Mouse (Mus musculus) olfactory bulb, adult 2 months (tissue): ENCODE data around the gene D2hgdh.

Source experiments
- CTCF ChIP-seq: fragments of 200-500 bp; IDR thresholded peaks from 2 replicates; pipeline ENCODE4 v1.5.1; 2012; ENCODE audit warnings: low read depth, mild to moderate bottlenecking, low read length, moderate library complexity; ENCODE audit not compliant: insufficient read depth
- POLR2A ChIP-seq: fragments of 200-500 bp; IDR thresholded peaks from 2 replicates; pipeline ENCODE4 v1.6.1; 2012; ENCODE audit warnings: mild to moderate bottlenecking, low read depth, low read length, moderate library complexity; ENCODE audit not compliant: insufficient read depth

- TF ChIP-seq CTCF = no peak
- TF ChIP-seq POLR2A = no peak
Measured at GRCm38 (mm10) chr1:93800670-93801503, 23.8 kb upstream of the D2hgdh start.
